Mouse (Mus musculus) small intestine, adult 2 months (tissue): ENCODE data around the gene Pih1d1.

Source experiments
- CTCF ChIP-seq: fragments of 200-500 bp; IDR thresholded peaks from 2 replicates; pipeline ENCODE4 v1.5.1; 2012; ENCODE audit warnings: low read depth, mild to moderate bottlenecking, control low read depth, inconsistent platforms, low read length, moderate library complexity, mixed read lengths; ENCODE audit not compliant: insufficient replicate concordance, insufficient read length; ENCODE audit errors: extremely low read depth
- POLR2A ChIP-seq: fragments of 200-500 bp; IDR thresholded peaks from 2 replicates; pipeline ENCODE4 v1.6.1; 2012; ENCODE audit warnings: low read depth, mild to moderate bottlenecking, control low read depth, inconsistent platforms, low read length, moderate library complexity

DNA sequence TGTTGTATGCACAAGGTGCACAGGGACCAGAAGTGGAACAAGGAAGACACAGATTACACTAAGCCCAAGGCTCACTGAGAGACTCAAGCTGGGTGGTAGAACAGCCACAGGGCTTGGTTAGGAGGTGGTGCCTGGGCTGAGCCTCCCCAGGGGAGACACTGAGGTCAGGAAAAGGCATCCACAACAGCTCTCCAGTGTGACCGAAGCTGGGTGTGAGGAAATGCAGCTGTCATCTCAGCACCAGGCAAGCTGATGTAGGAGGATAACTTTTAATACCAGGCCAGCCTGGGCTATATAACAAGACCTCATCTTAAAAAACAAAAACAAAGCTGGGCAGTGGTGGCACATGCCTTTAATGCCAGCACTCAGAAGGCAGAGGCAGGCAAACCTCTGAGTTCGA lies 37.1 kb downstream of the Pih1d1 start:
- no peak for TF ChIP-seq CTCF
- no peak for TF ChIP-seq POLR2A
